Comparison of ENCODE assay signal across 15 mouse cellular contexts in the genomic region with DNA sequence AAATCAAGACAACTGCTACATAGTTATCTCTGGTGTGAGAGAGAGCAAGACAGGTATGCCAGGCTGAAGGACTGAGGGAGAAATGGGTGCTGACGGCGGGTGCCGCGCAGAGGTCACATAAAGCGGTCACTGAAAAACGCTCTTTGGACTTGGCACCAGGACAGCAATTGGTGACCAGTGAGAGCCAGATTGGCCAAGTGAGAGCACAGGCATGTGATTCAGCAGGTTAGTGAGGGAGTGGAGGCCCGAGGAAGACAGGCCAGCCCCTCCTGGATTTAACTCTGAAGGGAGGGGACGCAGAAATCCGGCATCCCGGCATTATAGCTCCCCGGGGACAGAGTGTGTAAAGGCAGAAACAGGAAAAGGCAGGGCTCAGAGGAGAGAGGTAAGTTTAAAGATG. TPM values are rescaled to one million over a fixed set of nuclear protein-coding genes. Genes with fewer than 3 reads are reported as not detected.
DNase-seq lines count a peak whose midpoint lies in the region; ATAC-seq and TF ChIP-seq lines count a peak whose summit lies in the region.
"Had no signal": no experiment of that assay in that cellular context is flagged by ENCODE, and none has a peak within 500 bp of the region (broad histone marks: within the 10 kb centered on the region; RNA-seq: fewer than 3 reads in every experiment).

No protein-coding gene starts in this region.

- no peak for TF ChIP-seq POLR2A in liver, adult 2 months (IDR thresholded peaks at IDR 0.05; ENCODE audit: extremely low read depth, insufficient read depth, low read length)

- DNase-seq in lung, adult 18-20 months, result peak; percentile 67 to 76
- DNase-seq in lung, postnatal 14 days, result no peak
- DNase-seq in heart, postnatal 4 days, result peak; percentile 60
- peak; percentile 98 for DNase-seq in liver, adult 2 months (ENCODE audit: extremely low read depth, low read depth, low spot score)
- DNase-seq in stomach, postnatal 0 days (ENCODE audit: low spot score), result peak; percentile 63
- no peak for DNase-seq in spleen, adult 12 weeks (ENCODE audit: low spot score)
- no peak for DNase-seq in cerebellum, postnatal 14 days
- no peak for DNase-seq in B cell, adult 2 months
- DNase-seq: adrenal gland, postnatal 25 days; cerebellum, postnatal 25 days; left cerebral cortex, postnatal 4 days; midbrain, embryonic 14.5 days had no signal

- no peak for TF ChIP-seq EP300 in stomach, postnatal 0 days (optimal IDR thresholded peaks at IDR 0.05)

- TF ChIP-seq CTCF in liver, adult 2 months (IDR thresholded peaks at IDR 0.05; ENCODE audit: low read depth, low read length), result no peak
- no peak for TF ChIP-seq CTCF in stomach, postnatal 0 days (IDR thresholded peaks at IDR 0.05; ENCODE audit: low read depth)

- peaks cover 27% of the 10 kb centered on the region; the same call in 1 of the 2 replicates for H3K79me2 ChIP-seq in liver, adult 2 months (ENCODE audit: control insufficient read depth, insufficient read depth, low read length)

- H3K9me3 ChIP-seq in stomach, postnatal 0 days (ENCODE audit: control insufficient read depth, low read length), result no peaks in the 10 kb centered on the region
- H3K9me3 ChIP-seq: G1E; heart, embryonic 15.5 days; neural tube, embryonic 15.5 days had no signal

- peaks cover 26% of the 10 kb centered on the region for H3K4me1 ChIP-seq in liver, adult 2 months (ENCODE audit: control insufficient read depth, insufficient read depth, low read length)
- no peaks in the 10 kb centered on the region for H3K4me1 ChIP-seq in stomach, postnatal 0 days (replicated peaks; ENCODE audit: control insufficient read depth, insufficient read depth)

- H3K27ac ChIP-seq in liver, adult 2 months (replicated peaks; ENCODE audit: insufficient read depth, low read depth, low read length), result peak overlapping the region; percentile 85
- no peak overlapping the region; the same call in 1 of the 2 replicates for H3K27ac ChIP-seq in stomach, postnatal 0 days (replicated peaks)
- H3K27ac ChIP-seq: heart, embryonic 15.5 days; neural tube, embryonic 15.5 days had no signal

- 20% methylated on average over 11 of the region's 11 CpGs for WGBS in liver, adult 2 months
- 66% methylated on average over 11 of the region's 11 CpGs for WGBS in stomach, postnatal 0 days

- peak overlapping the region; percentile 55; the same call in 1 of the 2 replicates for H3K9ac ChIP-seq in liver, adult 2 months (ENCODE audit: low read depth, low read length)
- no peak overlapping the region for H3K9ac ChIP-seq in stomach, postnatal 0 days (ENCODE audit: low read length)
- H3K9ac ChIP-seq: heart, embryonic 15.5 days; neural tube, embryonic 15.5 days had no signal

- H3K4me2 ChIP-seq in stomach, postnatal 0 days (replicated peaks; ENCODE audit: low read depth), result no peak overlapping the region
- H3K4me2 ChIP-seq: heart, embryonic 15.5 days; neural tube, embryonic 15.5 days had no signal

- ATAC-seq in stomach, postnatal 0 days (ENCODE audit: low FRiP score, low TSS enrichment), result peak; percentile 69

- H3K36me3 ChIP-seq in liver, adult 2 months (ENCODE audit: control insufficient read depth, insufficient read depth, low read length), result peaks cover 2% of the 10 kb centered on the region; the same call in 1 of the 2 replicates
- H3K36me3 ChIP-seq in stomach, postnatal 0 days (ENCODE audit: control insufficient read depth, insufficient read depth, low read length), result no peaks in the 10 kb centered on the region
- H3K36me3 ChIP-seq: heart, embryonic 15.5 days; neural tube, embryonic 15.5 days had no signal

- no peak overlapping the region for H3K4me3 ChIP-seq in liver, adult 2 months (ENCODE audit: insufficient read depth, low read depth, low read length)
- no peak overlapping the region for H3K4me3 ChIP-seq in stomach, postnatal 0 days (ENCODE audit: low read depth, low read length)
- H3K4me3 ChIP-seq: heart, embryonic 15.5 days; neural tube, embryonic 15.5 days had no signal

- H3K27me3 ChIP-seq in liver, adult 2 months (ENCODE audit: control insufficient read depth, insufficient read depth, low read length), result no peaks in the 10 kb centered on the region
- H3K27me3 ChIP-seq in stomach, postnatal 0 days (ENCODE audit: control insufficient read depth, insufficient read depth, low read length), result no peaks in the 10 kb centered on the region
- H3K27me3 ChIP-seq: heart, embryonic 15.5 days; neural tube, embryonic 15.5 days had no signal

RNA-seq across cellular contexts. Expression of a gene that starts 5.3 kb away (rescaled TPM):
- 100 to 1,000 TPM; 158 to 161 TPM for total RNA-seq in heart, postnatal 4 days (2021)
- total RNA-seq in liver, adult 2 months (2014; rRNA removed), result 85.9 and 94.0 TPM in 2 replicates
- 113 and 114 TPM in 2 replicates for polyA plus RNA-seq in liver, adult 2 months (2012; rRNA removed)
- 91.2 and 97.2 TPM in 2 replicates for polyA plus RNA-seq in stomach, postnatal 0 days (2015; fragmentation: Nextera tagmentation; extraction: Ambion mirVana)

RNA-seq across cellular contexts. Expression of a gene that starts 9.9 kb away (rescaled TPM):
- total RNA-seq in heart, postnatal 4 days (2021), result 10 to 100 TPM; 39.5 to 39.6 TPM
- 14.7 and 17.1 TPM in 2 replicates for total RNA-seq in liver, adult 2 months (2014; rRNA removed)
- 10.4 and 14.1 TPM in 2 replicates for polyA plus RNA-seq in liver, adult 2 months (2012; rRNA removed)
- 64.6 and 65.9 TPM in 2 replicates for polyA plus RNA-seq in stomach, postnatal 0 days (2015; fragmentation: Nextera tagmentation; extraction: Ambion mirVana)

RNA-seq across cellular contexts. Expression of a gene that starts 35.9 kb away (rescaled TPM):
- total RNA-seq in heart, postnatal 4 days (2021), result 1 to 10 TPM; 5.9 to 8.4 TPM
- not detected in 2 replicates for total RNA-seq in liver, adult 2 months (2014; rRNA removed)
- not detected in 2 replicates for polyA plus RNA-seq in liver, adult 2 months (2012; rRNA removed)
- 4.8 and 5.3 TPM in 2 replicates for polyA plus RNA-seq in stomach, postnatal 0 days (2015; fragmentation: Nextera tagmentation; extraction: Ambion mirVana)

RNA-seq across cellular contexts. Expression of a gene that starts 43.6 kb away (rescaled TPM):
- total RNA-seq in heart, postnatal 4 days (2021), result 10 to 100 TPM in 1 of 2 experiments, 1 to 10 TPM in 1; 8.8 to 10.2 TPM
- 0.13 and 0.28 TPM in 2 replicates for total RNA-seq in liver, adult 2 months (2014; rRNA removed)
- polyA plus RNA-seq in liver, adult 2 months (2012; rRNA removed), result 0.07 and 0.10 TPM in 2 replicates
- 1.3 TPM in 2 replicates for polyA plus RNA-seq in stomach, postnatal 0 days (2015; fragmentation: Nextera tagmentation; extraction: Ambion mirVana)

Comparison
In these comparisons a context has a peak if more than half of its experiments do, and no peak if none do; other contexts are left out.
1. DNase-seq: peak in lung, adult 18-20 months (2 of 2), heart, postnatal 4 days (single experiment), liver, adult 2 months (single experiment) and stomach, postnatal 0 days (single experiment); none in lung, postnatal 14 days (single experiment), spleen, adult 12 weeks (single experiment), cerebellum, postnatal 14 days (0 of 2) and B cell, adult 2 months (0 of 2).